Mouse (Mus musculus) myocyte (in vitro differentiated cells): ENCODE measurements around the gene Aatf. TPM values are rescaled to one million over a fixed set of nuclear protein-coding genes. Genes with fewer than 3 reads are reported as not detected.

Experiments
- H3K27me3 ChIP-seq: one replicate; pipeline ENCODE4 v1.6.1; 2011; ENCODE audit not compliant: control insufficient read depth, insufficient read depth, insufficient read length
- H3K36me3 ChIP-seq: one replicate; pipeline ENCODE4 v1.6.1; 2011; ENCODE audit not compliant: control insufficient read depth, insufficient read depth
- H3K4me2 ChIP-seq: one replicate; pipeline ENCODE4 v1.6.1; 2011; ENCODE audit warnings: low read depth, control low read depth
- H3K4me3 ChIP-seq: one replicate; pipeline ENCODE4 v1.5.1; 2011; ENCODE audit warnings: mild to moderate bottlenecking, control low read depth, moderate library complexity
- H3K79me2 ChIP-seq: one replicate; pipeline ENCODE4 v1.6.1; 2011; ENCODE audit not compliant: control insufficient read depth, insufficient read depth
- H3ac ChIP-seq: one replicate; pipeline ENCODE4 v1.6.1; 2011; ENCODE audit not compliant: control insufficient read depth, insufficient read length
- CEBPB ChIP-seq: IDR thresholded peaks from 2 replicates; pipeline ENCODE4 v1.6.1; 2011; ENCODE audit warnings: mild to moderate bottlenecking, moderate library complexity; ENCODE audit not compliant: poor library complexity, insufficient read depth, severe bottlenecking
- E2F4 ChIP-seq: IDR thresholded peaks from one replicate; pipeline ENCODE4 v1.6.1; 2011; ENCODE audit warnings: mild to moderate bottlenecking, control low read depth, moderate library complexity; ENCODE audit not compliant: insufficient read depth
- MAX ChIP-seq: IDR thresholded peaks from one replicate; pipeline ENCODE4 v1.6.1; 2011; ENCODE audit warnings: low read depth, mild to moderate bottlenecking, control low read depth
- MYOD1 ChIP-seq, 3 experiments: IDR thresholded peaks; one replicate each; pipeline ENCODE4 v1.6.1; 2011; ENCODE audit warnings: control low read depth in 2 of 3, low read depth in 2 of 3, mild to moderate bottlenecking in 2 of 3, moderate library complexity in 1 of 3; ENCODE audit not compliant: insufficient read length in 2 of 3, control insufficient read depth in 1 of 3
- MYOG ChIP-seq, 3 experiments: IDR thresholded peaks; one replicate each; pipeline ENCODE4 v1.6.1; 2011; ENCODE audit warnings: control low read depth in 2 of 3, low read depth in 2 of 3, mild to moderate bottlenecking in 2 of 3; ENCODE audit not compliant: insufficient read length in 2 of 3, control insufficient read depth in 1 of 3, insufficient read depth in 1 of 3
- POLR2A ChIP-seq: IDR thresholded peaks from one replicate; pipeline ENCODE4 v1.6.1; 2011; ENCODE audit warnings: low read depth, mild to moderate bottlenecking, control low read depth, moderate library complexity; ENCODE audit not compliant: insufficient read length
- POLR2AphosphoS2 ChIP-seq: IDR thresholded peaks from one replicate; pipeline ENCODE4 v1.6.1; 2011; ENCODE audit warnings: low read depth, control low read depth; ENCODE audit not compliant: insufficient read length
- REST ChIP-seq: IDR thresholded peaks from one replicate; pipeline ENCODE4 v1.6.1; 2011; ENCODE audit warnings: mild to moderate bottlenecking, control low read depth, moderate library complexity; ENCODE audit not compliant: insufficient read depth, insufficient read length
- SRF ChIP-seq: IDR thresholded peaks from one replicate; pipeline ENCODE4 v1.6.1; 2011; ENCODE audit warnings: low read depth; ENCODE audit not compliant: control insufficient read depth, insufficient read length
- TCF12 ChIP-seq: IDR thresholded peaks from one replicate; pipeline ENCODE4 v1.6.1; 2011; ENCODE audit warnings: mild to moderate bottlenecking, control low read depth; ENCODE audit not compliant: poor library complexity, insufficient read depth, severe bottlenecking
- TCF3 ChIP-seq: IDR thresholded peaks from one replicate; pipeline ENCODE4 v1.6.1; 2011; ENCODE audit warnings: low read depth, control low read depth; ENCODE audit not compliant: insufficient read length
- USF1 ChIP-seq: IDR thresholded peaks from one replicate; pipeline ENCODE4 v1.6.1; 2011; ENCODE audit warnings: low read depth, mild to moderate bottlenecking, control low read depth, moderate library complexity
- polyA plus RNA-seq: library from polyadenylated mRNA; unstranded; fragments of >200 nt; fragmentation: generic; extraction: Trizol; gene quantifications from one replicate; pipeline ENCODE4 v1.2.1, GENCODE M21; 2012; ENCODE audit warnings: missing spikeins

The Aatf gene
- polyA plus RNA-seq, 1 experiment = 34.6 TPM

DNA sequence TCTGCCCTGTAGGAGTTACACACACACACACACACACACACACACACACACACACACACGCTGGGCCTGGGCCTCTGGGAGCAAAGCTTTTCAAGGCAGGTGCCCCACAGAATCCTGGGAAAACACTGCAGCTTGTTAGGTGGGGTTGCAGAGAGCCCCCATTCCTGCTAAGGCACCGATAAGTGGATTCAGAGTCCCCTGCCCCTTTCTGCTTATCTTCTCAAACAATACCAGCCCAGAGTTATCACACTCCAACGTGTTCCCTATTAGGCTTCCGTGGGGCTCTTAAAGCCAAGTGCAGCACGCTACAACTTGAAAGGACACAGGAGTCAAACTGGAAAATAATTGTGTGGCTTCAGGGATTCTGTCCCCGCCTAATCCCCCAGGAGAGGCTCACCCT is 100.2 kb downstream of the Aatf start:
- H3K36me3 ChIP-seq = no peaks in the 10 kb centered on the region
- H3K4me3 ChIP-seq = no peak overlapping the region
- no peak overlapping the region for H3K4me2 ChIP-seq

DNA sequence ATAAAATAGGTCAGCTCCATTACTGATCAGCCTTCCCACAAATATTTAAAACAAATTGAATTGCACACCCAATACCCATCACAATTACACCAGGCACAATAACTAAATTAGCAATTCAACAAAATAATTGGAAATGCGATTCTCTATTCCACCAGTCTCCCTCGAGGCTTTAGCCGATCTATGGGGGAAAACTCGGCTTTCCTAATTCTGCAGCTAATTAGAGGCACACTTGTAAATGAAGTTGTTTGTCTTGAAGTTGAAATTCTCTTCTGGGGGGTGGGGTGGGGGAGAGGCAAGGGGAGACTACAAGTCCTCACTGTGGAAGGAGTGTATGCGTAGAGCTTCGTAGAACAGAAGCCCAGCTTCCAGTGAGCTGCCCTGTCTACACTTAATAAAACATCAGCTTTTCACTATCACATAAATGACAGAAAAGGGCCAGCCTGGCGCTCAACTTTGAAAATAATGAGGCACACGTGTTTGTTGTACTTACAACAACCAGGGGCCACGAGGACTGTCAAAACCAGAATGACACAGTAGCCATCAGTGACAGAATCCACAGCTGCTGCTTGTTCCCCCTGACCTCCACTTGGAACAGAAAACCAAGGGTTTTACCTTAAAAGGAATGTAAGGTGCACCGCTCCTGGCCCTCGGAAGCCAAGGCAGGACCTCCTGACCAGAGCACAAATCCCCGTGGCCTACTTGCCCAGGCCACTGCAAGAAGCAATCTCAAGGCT is 101.0 kb downstream of the Aatf start:
- H3K27me3 ChIP-seq = no peaks in the 10 kb centered on the region
- H3ac ChIP-seq = no peak overlapping the region
- no peak overlapping the region for H3K4me2 ChIP-seq
- TF ChIP-seq REST (no peak), USF1 (no peak), SRF (no peak), MYOG (IDR thresholded peaks at IDR 0.05; ENCODE audit: control insufficient read depth in 1 of 3, insufficient read depth in 1 of 3, insufficient read length in 2 of 3, low read depth in 2 of 3) (no peak), TCF3 (no peak), POLR2AphosphoS2 (no peak), TCF12 (no peak)
- H3K36me3 ChIP-seq = no peaks in the 10 kb centered on the region
- H3K4me3 ChIP-seq = no peak overlapping the region
- no peaks in the 10 kb centered on the region for H3K79me2 ChIP-seq

More for the DNA sequence above, 100.2 kb downstream of the Aatf start:
- TF ChIP-seq POLR2A = no peak
- TF ChIP-seq SRF = no peak
- no peak for TF ChIP-seq MYOG (IDR thresholded peaks at IDR 0.05; ENCODE audit: control insufficient read depth in 1 of 3, insufficient read depth in 1 of 3, insufficient read length in 2 of 3, low read depth in 2 of 3)
- no peak for TF ChIP-seq POLR2AphosphoS2
- TF ChIP-seq REST = no peak
- no peak for TF ChIP-seq TCF12
- TF ChIP-seq MYOD1 (IDR thresholded peaks at IDR 0.05; ENCODE audit: control insufficient read depth in 1 of 3, insufficient read length in 2 of 3, low read depth in 2 of 3) = no peak
- no peak for TF ChIP-seq TCF3
- no peak for TF ChIP-seq MAX
- no peak for TF ChIP-seq CEBPB
- no peak for TF ChIP-seq USF1
- TF ChIP-seq E2F4 = no peak
- H3K79me2 ChIP-seq = no peaks in the 10 kb centered on the region
- no peak overlapping the region for H3ac ChIP-seq
- no peaks in the 10 kb centered on the region for H3K27me3 ChIP-seq

DNA sequence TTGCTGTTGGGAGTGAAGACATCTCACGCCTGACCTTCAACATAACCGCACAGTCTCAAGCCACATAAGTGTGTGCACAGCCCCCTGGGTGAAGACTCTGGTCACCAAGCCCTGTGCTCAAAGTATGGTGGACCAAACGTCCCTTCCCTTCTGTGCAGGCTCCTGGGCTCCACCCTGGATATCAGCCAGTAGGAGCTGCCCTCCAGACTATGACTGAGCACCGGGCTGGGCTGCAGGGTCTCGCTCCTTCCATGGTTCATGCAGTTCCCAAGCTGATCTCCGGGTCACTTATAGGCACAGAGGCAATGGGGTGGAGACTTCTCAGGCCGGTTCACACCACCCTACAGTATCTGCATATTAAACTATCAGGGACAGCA is 101.7 kb downstream of the Aatf start:
- Histone ChIP-seq H3K79me2 (no peaks in the 10 kb centered on the region), H3K36me3 (no peaks in the 10 kb centered on the region), H3K4me2 (no peak overlapping the region), H3K4me3 (no peak overlapping the region), H3ac (no peak overlapping the region), H3K27me3 (no peaks in the 10 kb centered on the region)
- TF ChIP-seq TCF12 = no peak
- TF ChIP-seq MAX = no peak
- TF ChIP-seq MYOG (IDR thresholded peaks at IDR 0.05; ENCODE audit: control insufficient read depth in 1 of 3, insufficient read depth in 1 of 3, insufficient read length in 2 of 3, low read depth in 2 of 3) = no peak
- no peak for TF ChIP-seq E2F4
- no peak for TF ChIP-seq MYOD1 (IDR thresholded peaks at IDR 0.05; ENCODE audit: control insufficient read depth in 1 of 3, insufficient read length in 2 of 3, low read depth in 2 of 3)
- TF ChIP-seq CEBPB = no peak
- TF ChIP-seq USF1 = no peak
- TF ChIP-seq TCF3 = no peak
- no peak for TF ChIP-seq REST
- no peak for TF ChIP-seq SRF
- no peak for TF ChIP-seq POLR2AphosphoS2
- TF ChIP-seq POLR2A = no peak

DNA sequence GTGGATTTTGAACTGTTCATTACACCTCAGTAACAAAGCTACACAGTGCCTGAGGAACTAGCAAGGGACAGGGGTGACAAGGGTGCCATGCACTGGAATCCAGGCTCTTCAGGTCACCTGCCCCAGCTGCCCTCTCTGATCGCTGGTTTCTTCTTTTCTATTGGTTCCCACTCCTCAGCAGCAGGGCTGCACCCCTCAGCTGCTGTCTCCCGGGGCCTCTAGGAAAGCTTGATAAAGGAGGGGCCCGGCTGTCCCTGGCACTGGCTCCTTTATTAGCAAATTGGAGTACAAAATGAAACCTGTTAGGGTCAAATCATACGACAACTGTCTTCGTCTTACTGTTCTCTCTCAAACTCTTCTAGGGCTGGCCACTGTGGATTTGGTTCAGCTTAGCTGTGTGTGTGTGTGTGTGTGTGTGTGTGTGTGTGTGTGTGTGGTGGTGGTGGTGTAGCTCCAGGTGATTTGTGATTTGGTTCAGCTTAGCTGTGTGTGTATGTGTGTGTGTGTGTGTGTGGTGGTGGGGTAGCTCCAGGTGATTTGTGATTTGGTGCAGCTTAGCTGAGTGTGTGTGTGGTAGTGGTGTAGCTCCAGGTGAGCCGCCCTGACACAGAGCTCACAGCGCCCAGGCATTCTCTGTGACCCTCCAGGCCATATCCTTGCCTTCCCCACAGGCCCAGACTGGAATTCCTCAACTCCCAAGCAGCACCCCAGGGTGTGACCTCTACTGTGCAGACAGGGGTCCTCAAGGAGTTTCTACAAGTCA is 102.3 kb downstream of the Aatf start:
- H3ac ChIP-seq = no peak overlapping the region
- no peaks in the 10 kb centered on the region for H3K79me2 ChIP-seq
- TF ChIP-seq MYOD1 (IDR thresholded peaks at IDR 0.05; ENCODE audit: control insufficient read depth in 1 of 3, insufficient read length in 2 of 3, low read depth in 2 of 3) (no peak), E2F4 (no peak), CEBPB (no peak), MYOG (IDR thresholded peaks at IDR 0.05; ENCODE audit: control insufficient read depth in 1 of 3, insufficient read depth in 1 of 3, insufficient read length in 2 of 3, low read depth in 2 of 3) (no peak), SRF (no peak), USF1 (no peak), POLR2AphosphoS2 (no peak), REST (no peak), TCF3 (no peak), POLR2A (no peak), TCF12 (no peak), MAX (no peak)
- H3K4me3 ChIP-seq = no peak overlapping the region
- H3K27me3 ChIP-seq = no peaks in the 10 kb centered on the region
- H3K36me3 ChIP-seq = no peaks in the 10 kb centered on the region
- H3K4me2 ChIP-seq = no peak overlapping the region
